Mouse (Mus musculus) CH12.LX (cell line): Measurements from ENCODE around the gene Gm17334.
A peak's percentile ranks its signal among the peaks of the same experiment; 100 is the strongest.

Experiments used
- BHLHE40 ChIP-seq: IDR thresholded peaks from 2 replicates; pipeline ENCODE4 v1.6.1; 2011; ENCODE audit warnings: mild to moderate bottlenecking, low read depth, low read length, improper control_type of control experiment
- CTCF ChIP-seq, 2 experiments: IDR thresholded peaks in 1 of 2; conservative IDR thresholded peaks in 1 of 2; 2 replicates each; pipeline ENCODE4 v1.5.1; 2011 to 2012; ENCODE audit warnings: low read depth in 2 of 2, low read length in 2 of 2, improper control_type of control experiment in 1 of 2, inconsistent platforms in 1 of 2, mild to moderate bottlenecking in 1 of 2, moderate library complexity in 1 of 2
- E2F4 ChIP-seq: IDR thresholded peaks from 2 replicates; pipeline ENCODE4 v1.6.1; 2011; ENCODE audit warnings: low read depth, low read length, improper control_type of control experiment; ENCODE audit not compliant: insufficient replicate concordance
- ELF1 ChIP-seq: IDR thresholded peaks from 2 replicates; pipeline ENCODE4 v1.6.1; 2014; ENCODE audit warnings: low read depth, mild to moderate bottlenecking, inconsistent platforms, low read length, improper control_type of control experiment
- EP300 ChIP-seq: IDR thresholded peaks from 2 replicates; pipeline ENCODE4 v1.6.1; 2011; ENCODE audit warnings: low read length, improper control_type of control experiment
- GABPA ChIP-seq: IDR thresholded peaks from 2 replicates; pipeline ENCODE4 v1.6.1; 2012; ENCODE audit warnings: low read depth, low read length, improper control_type of control experiment, inconsistent platforms; ENCODE audit not compliant: insufficient replicate concordance
- MAX ChIP-seq: IDR thresholded peaks from 2 replicates; pipeline ENCODE4 v1.6.1; 2011; ENCODE audit warnings: low read length, improper control_type of control experiment
- POLR2A ChIP-seq: IDR thresholded peaks from 2 replicates; pipeline ENCODE4 v1.6.1; 2011; ENCODE audit warnings: low read depth, mild to moderate bottlenecking, improper control_type of control experiment, low read length
- RCOR1 ChIP-seq: conservative IDR thresholded peaks from 2 replicates; pipeline ENCODE4 v1.6.1; 2012; ENCODE audit warnings: low read depth, mild to moderate bottlenecking, inconsistent platforms, low read length, improper control_type of control experiment
- SMC3 ChIP-seq: IDR thresholded peaks from 2 replicates; pipeline ENCODE4 v1.6.1; 2011; ENCODE audit warnings: low read depth, low read length, improper control_type of control experiment
- USF1 ChIP-seq: IDR thresholded peaks from 2 replicates; pipeline ENCODE4 v1.6.1; 2014; ENCODE audit warnings: low read depth, mild to moderate bottlenecking, inconsistent platforms, low read length, improper control_type of control experiment
- ZNF384 ChIP-seq: IDR thresholded peaks from 2 replicates; pipeline ENCODE4 v1.6.1; 2012; ENCODE audit warnings: low read depth, low read length, improper control_type of control experiment, inconsistent platforms

GRCm38 (mm10) chr11:53778455-53778854, 5.5 kb upstream of the Gm17334 start:
- no peak for TF ChIP-seq EP300
- TF ChIP-seq GABPA, result no peak
- TF ChIP-seq ELF1, result 0 out of 2 replicates have a peak, but pooled peaks have one; percentile 6
- no peak for TF ChIP-seq MAX
- TF ChIP-seq POLR2A, result no peak
- no peak for TF ChIP-seq CTCF (conservative IDR thresholded peaks at IDR 0.05 in 1 of 2, IDR thresholded peaks at IDR 0.05 in 1 of 2; ENCODE audit: low read depth in 2 of 2, low read length in 2 of 2)
- no peak for TF ChIP-seq E2F4
- no peak for TF ChIP-seq SMC3
- no peak for TF ChIP-seq ZNF384
- TF ChIP-seq BHLHE40, result no peak
- TF ChIP-seq USF1, result no peak
- TF ChIP-seq RCOR1, result no peak
